Mouse (Mus musculus) small intestine, adult 2 months (tissue): ENCODE results near the gene Nrbp1. TPM values are rescaled to one million over a fixed set of nuclear protein-coding genes. Genes with fewer than 3 reads are reported as not detected.
A peak's percentile ranks its signal among the peaks of the same experiment; 100 is the strongest.

ENCODE experiments used
- H3K27ac ChIP-seq: fragments of 200-500 bp; 2 replicates; pipeline ENCODE4 v1.5.1; 2012; ENCODE audit warnings: low read depth, low read length, control low read depth, inconsistent platforms; ENCODE audit not compliant: insufficient read depth
- H3K27me3 ChIP-seq: fragments of 200-500 bp; 2 replicates; pipeline ENCODE4 v1.6.1; 2012; ENCODE audit warnings: mild to moderate bottlenecking, moderate library complexity, low read length, inconsistent platforms; ENCODE audit not compliant: control insufficient read depth, insufficient read depth
- H3K36me3 ChIP-seq: fragments of 200-500 bp; 2 replicates; pipeline ENCODE4 v1.6.1; 2012; ENCODE audit warnings: mild to moderate bottlenecking, low read length, control low read depth, inconsistent platforms; ENCODE audit not compliant: control insufficient read depth, insufficient read depth
- H3K4me1 ChIP-seq: fragments of 200-500 bp; 2 replicates; pipeline ENCODE4 v1.6.1; 2012; ENCODE audit warnings: low read length, inconsistent platforms, mixed read lengths; ENCODE audit not compliant: control insufficient read depth, insufficient read depth, insufficient read length
- H3K4me3 ChIP-seq: fragments of 200-500 bp; 2 replicates; pipeline ENCODE4 v1.5.1; 2012; ENCODE audit warnings: low read depth, mild to moderate bottlenecking, control low read depth, inconsistent platforms, low read length, moderate library complexity
- CTCF ChIP-seq: fragments of 200-500 bp; IDR thresholded peaks from 2 replicates; pipeline ENCODE4 v1.5.1; 2012; ENCODE audit warnings: low read depth, mild to moderate bottlenecking, control low read depth, inconsistent platforms, low read length, moderate library complexity, mixed read lengths; ENCODE audit not compliant: insufficient replicate concordance, insufficient read length; ENCODE audit errors: extremely low read depth
- POLR2A ChIP-seq: fragments of 200-500 bp; IDR thresholded peaks from 2 replicates; pipeline ENCODE4 v1.6.1; 2012; ENCODE audit warnings: low read depth, mild to moderate bottlenecking, control low read depth, inconsistent platforms, low read length, moderate library complexity
- WGBS: fragments of 180-500 bp; shearing (Covaris S2); methylation state at CpG from one replicate; pipeline ENCODE4 v1.1.7; 2018; 5-methylcytosine and 5-hydroxymethylcytosine counted together
- polyA plus RNA-seq: library from polyadenylated mRNA; depleted of rRNA; stranded (reverse); fragments of >200 nt; gene quantifications from 2 replicates; pipeline ENCODE4 v1.2.3, GENCODE M21; 2012

Gene Nrbp1
- polyA plus RNA-seq, 1 experiment, result 232 TPM

GRCm38 (mm10) chr5:31273018-31273417, 32.4 kb downstream of the Nrbp1 start:
- no peak overlapping the region for H3K4me3 ChIP-seq
- WGBS, result 90% methylated on average over 6 of the region's 6 CpGs
- no peak for TF ChIP-seq POLR2A
- no peak for TF ChIP-seq CTCF
- H3K27me3 ChIP-seq, result no peaks in the 10 kb centered on the region
- H3K36me3 ChIP-seq, result peaks cover 5% of the 10 kb centered on the region
- no peaks in the 10 kb centered on the region for H3K4me1 ChIP-seq
- H3K27ac ChIP-seq, result no peak overlapping the region

GRCm38 (mm10) chr5:31279245-31279988, 38.8 kb downstream of the Nrbp1 start:
- Histone ChIP-seq H3K27me3 (no peaks in the 10 kb centered on the region), H3K4me3 (no peak overlapping the region), H3K27ac (no peak overlapping the region), H3K36me3 (peaks cover 6% of the 10 kb centered on the region), H3K4me1 (no peaks in the 10 kb centered on the region)
- WGBS, result 83% methylated on average over 20 of the region's 20 CpGs
- no peak for TF ChIP-seq POLR2A
- TF ChIP-seq CTCF, result no peak

- TF ChIP-seq CTCF (no peak), POLR2A (no peak)
- 79% methylated on average over 4 of the region's 4 CpGs for WGBS
Measured at GRCm38 (mm10) chr5:31288225-31288624, 47.6 kb downstream of the Nrbp1 start.

GRCm38 (mm10) chr5:31288655-31289054, 48.0 kb downstream of the Nrbp1 start:
- WGBS, result 68% methylated on average over 3 of the region's 3 CpGs
- Histone ChIP-seq H3K27me3 (no peaks in the 10 kb centered on the region), H3K4me3 (no peak overlapping the region), H3K36me3 (peaks cover 3% of the 10 kb centered on the region; the same call in 1 of the 2 replicates), H3K27ac (peak overlapping the region; percentile 51; the same call in 1 of the 2 replicates), H3K4me1 (peaks cover 2% of the 10 kb centered on the region; the same call in 1 of the 2 replicates)
- no peak for TF ChIP-seq POLR2A
- no peak for TF ChIP-seq CTCF

More at GRCm38 (mm10) chr5:31288225-31288624, 47.6 kb downstream of the Nrbp1 start:
- Histone ChIP-seq H3K4me1 (peaks cover 2% of the 10 kb centered on the region; the same call in 1 of the 2 replicates), H3K36me3 (peaks cover 6% of the 10 kb centered on the region; the same call in 1 of the 2 replicates), H3K27ac (peak overlapping the region; percentile 51; the same call in 1 of the 2 replicates), H3K4me3 (no peak overlapping the region), H3K27me3 (no peaks in the 10 kb centered on the region)

GRCm38 (mm10) chr5:31289626-31290230, 49.1 kb downstream of the Nrbp1 start:
- no peak overlapping the region for H3K4me3 ChIP-seq
- WGBS, result 49% methylated on average over 3 of the region's 3 CpGs
- no peak overlapping the region for H3K27ac ChIP-seq
- TF ChIP-seq POLR2A (no peak), CTCF (no peak)
- no peaks in the 10 kb centered on the region for H3K27me3 ChIP-seq
- peaks cover 3% of the 10 kb centered on the region; the same call in 1 of the 2 replicates for H3K36me3 ChIP-seq
- peaks cover 2% of the 10 kb centered on the region; the same call in 1 of the 2 replicates for H3K4me1 ChIP-seq

GRCm38 (mm10) chr5:31290521-31291360, 50.1 kb downstream of the Nrbp1 start, which contains the start of gene Ift172:
Gene Ift172 (minus strand): TSS chr5:31291116.
- Histone ChIP-seq H3K4me3 (peak within 1 kb of the TSS; percentile 68), H3K36me3 (peaks cover 2% of the 10 kb centered on the region; the same call in 1 of the 2 replicates), H3K4me1 (peaks cover 6% of the 10 kb centered on the region), H3K27ac (peak within 1 kb of the TSS; percentile 56), H3K27me3 (peaks cover 9% of the 10 kb centered on the region)
- 2% methylated on average over 45 of the region's 45 CpGs for WGBS
- TF ChIP-seq POLR2A (no peak), CTCF (no peak)

- Histone ChIP-seq H3K4me3 (peak overlapping the region; percentile 68), H3K27me3 (peaks cover 12% of the 10 kb centered on the region), H3K4me1 (peaks cover 9% of the 10 kb centered on the region), H3K27ac (peak overlapping the region; percentile 56; the same call in 1 of the 2 replicates), H3K36me3 (no peaks in the 10 kb centered on the region)
- no peak for TF ChIP-seq CTCF
- TF ChIP-seq POLR2A, result no peak; the same call in 1 of the 2 replicates
- WGBS, result under 1% methylated on average over 9 of the region's 9 CpGs
Measured at GRCm38 (mm10) chr5:31291361-31291688, 50.7 kb downstream of the Nrbp1 start.
